Mouse (Mus musculus) brown adipose tissue, adult 24 weeks (tissue): ENCODE measurements around the gene Vps33b. TPM values are rescaled to one million over a fixed set of nuclear protein-coding genes. Genes with fewer than 3 reads are reported as not detected.

Experiments used
- H3K27ac ChIP-seq: fragments of 200-500 bp; replicated peaks from 2 replicates; pipeline ENCODE4 v1.5.1; 2012; ENCODE audit warnings: low read depth, mild to moderate bottlenecking, low read length
- H3K4me1 ChIP-seq: fragments of 200-500 bp; 2 replicates; pipeline ENCODE4 v1.6.1; 2012; ENCODE audit warnings: low read length, mixed read lengths; ENCODE audit not compliant: control insufficient read depth, insufficient read depth, insufficient read length
- H3K4me3 ChIP-seq: fragments of 200-500 bp; 2 replicates; pipeline ENCODE4 v1.5.1; 2012; ENCODE audit warnings: low read depth, mild to moderate bottlenecking, low read length, moderate library complexity; ENCODE audit not compliant: insufficient read depth
- polyA plus RNA-seq: library from polyadenylated mRNA; stranded (reverse); fragments of >200 nt; gene quantifications from 2 replicates; pipeline ENCODE4 v1.2.4, GENCODE M21; 2012; ENCODE audit not compliant: missing spikeins, insufficient read depth, insufficient read length

Gene Vps33b
- polyA plus RNA-seq, 1 experiment = 6.4 TPM

DNA sequence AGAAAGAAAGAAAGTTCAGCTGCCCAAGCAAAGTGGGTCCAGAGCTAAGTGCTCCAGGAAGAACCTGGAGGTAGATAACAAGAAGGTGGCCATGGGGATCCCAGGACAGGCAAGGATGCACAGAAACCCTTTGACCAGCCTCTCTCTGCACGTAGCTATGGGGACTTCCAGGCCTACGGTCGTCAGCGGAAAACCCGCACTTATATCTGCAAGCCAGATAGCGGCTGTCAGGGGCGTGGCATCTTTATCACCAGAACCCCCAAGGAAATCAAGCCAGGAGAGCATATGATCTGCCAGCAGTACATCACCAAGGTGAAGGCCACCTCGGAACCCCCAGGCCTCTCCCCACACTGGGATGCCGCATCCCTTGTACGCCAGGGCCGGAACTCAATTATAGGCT is 16.6 kb upstream of the Vps33b start:
- no peak overlapping the region for H3K27ac ChIP-seq
- no peak overlapping the region for H3K4me3 ChIP-seq
- H3K4me1 ChIP-seq = no peaks in the 10 kb centered on the region

DNA sequence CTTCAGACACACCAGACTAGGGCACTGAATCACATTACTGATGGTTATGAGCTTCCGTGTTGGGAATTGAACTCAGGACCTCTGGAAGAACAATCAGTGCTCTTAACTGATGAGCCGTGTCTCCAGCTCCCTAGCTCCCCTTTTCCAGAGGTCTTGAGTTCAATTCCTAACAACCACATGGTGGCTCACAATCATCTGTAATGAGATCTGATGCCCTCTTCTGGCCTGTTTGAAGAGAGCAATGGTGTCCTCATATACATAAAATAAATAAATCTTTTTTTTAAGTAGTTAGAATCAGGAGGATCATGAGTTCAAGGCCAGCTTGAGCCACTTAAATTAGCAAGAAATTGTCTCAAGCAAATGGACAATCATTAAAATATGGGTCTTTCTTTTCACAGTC is 13.5 kb upstream of the Vps33b start:
- Histone ChIP-seq H3K4me3 (no peak overlapping the region), H3K27ac (no peak overlapping the region), H3K4me1 (0 out of 2 replicates have a peak, but pooled peaks cover 5% of the 10 kb centered on the region)

DNA sequence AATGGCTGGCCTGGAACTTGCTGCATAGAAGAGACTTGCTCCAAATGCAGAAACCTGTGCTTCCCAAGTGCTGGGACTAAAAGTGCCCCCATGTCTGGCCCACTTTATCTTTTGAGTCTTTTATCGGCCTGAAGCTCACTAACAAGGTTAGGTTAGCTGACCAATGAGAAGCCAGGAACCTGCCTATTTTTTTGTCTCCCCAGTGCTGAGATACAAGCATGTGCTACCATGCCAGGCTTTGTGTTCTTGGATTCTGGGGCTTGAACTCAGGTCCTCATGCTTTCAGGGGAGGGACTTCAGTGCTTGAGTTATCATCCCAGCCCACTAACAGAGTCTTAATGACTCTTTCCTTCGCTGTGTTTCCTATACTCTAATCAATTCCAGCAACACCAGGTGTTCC is 11.7 kb upstream of the Vps33b start:
- H3K27ac ChIP-seq = no peak overlapping the region
- 0 out of 2 replicates have a peak, but pooled peaks cover 7% of the 10 kb centered on the region for H3K4me1 ChIP-seq
- H3K4me3 ChIP-seq = no peak overlapping the region

DNA sequence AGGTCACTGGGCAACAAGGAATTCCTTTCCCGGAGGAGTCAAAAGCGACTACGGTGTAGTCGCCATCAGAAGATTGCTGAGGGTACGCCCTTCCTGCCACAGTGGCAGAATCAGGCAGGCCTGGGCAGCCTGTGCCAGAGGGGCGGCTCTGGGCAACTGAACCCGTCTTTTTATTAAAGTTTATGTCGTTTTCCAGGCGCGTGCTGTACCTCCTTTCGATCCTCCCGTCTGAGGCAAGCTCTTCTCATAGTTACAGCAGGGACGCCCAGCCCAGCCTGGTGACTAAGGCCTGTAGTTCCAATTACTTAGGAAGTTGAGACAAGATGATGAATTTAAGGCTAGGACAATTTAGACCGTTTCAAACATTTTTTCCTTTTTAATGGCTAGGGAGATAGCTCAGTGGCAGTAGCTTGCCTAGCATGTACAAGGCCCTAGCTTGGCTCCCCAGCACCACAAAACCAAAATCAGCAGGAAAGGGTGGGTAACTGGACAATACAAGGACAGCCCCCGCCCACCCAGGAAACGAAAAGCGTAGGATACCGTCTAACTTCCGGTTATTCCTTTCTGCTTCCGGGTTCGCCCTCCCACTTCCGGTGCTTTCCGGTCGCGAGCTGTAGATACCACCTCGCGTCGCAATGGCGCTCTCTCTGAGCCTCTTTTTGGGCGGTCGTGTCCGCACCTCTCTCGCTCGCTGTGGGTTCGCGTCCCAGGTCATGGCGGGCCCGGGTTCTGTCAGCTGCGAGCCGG is 8.7 kb upstream of the Vps33b start, which contains the start of gene Ngrn:
Gene Ngrn (plus strand): TSS at position 591 of the 747 bp plus-strand sequence.
- Histone ChIP-seq H3K27ac (peak within 1 kb of the TSS; percentile 61), H3K4me3 (peak within 1 kb of the TSS; percentile 69), H3K4me1 (0 out of 2 replicates have a peak, but pooled peaks cover 7% of the 10 kb centered on the region)

DNA sequence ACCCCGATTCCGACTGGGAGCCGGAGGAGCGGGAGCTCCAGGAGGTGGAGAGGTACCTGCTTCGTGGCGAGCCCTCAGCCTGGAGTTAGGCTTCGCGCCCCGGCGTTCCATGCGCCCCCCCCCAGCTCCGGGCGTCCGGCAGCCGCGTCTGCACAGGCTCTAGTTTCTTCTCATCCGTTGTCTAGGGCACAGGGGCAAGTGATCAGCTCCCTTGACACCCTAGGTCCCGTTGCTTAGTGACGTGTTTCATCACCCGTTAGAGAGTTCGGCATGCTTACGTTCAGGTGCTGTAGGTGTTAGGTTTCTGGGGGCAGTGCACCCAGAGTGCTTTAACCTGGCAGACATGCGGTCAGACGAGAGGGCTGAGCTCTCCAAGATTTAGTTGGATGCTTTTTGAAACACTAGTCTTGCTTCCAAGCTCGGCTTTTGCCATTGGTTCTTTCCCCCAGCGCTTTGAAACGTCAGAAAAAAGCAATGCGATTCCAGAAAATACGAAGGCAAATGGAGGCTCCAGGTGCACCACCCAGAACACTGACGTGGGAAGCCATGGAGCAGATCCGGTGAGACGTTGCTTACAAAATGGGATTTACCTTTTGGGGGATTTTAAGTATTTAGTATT is 8.0 kb upstream of the Vps33b start:
- Histone ChIP-seq H3K4me1 (0 out of 2 replicates have a peak, but pooled peaks cover 7% of the 10 kb centered on the region), H3K4me3 (peak overlapping the region; percentile 69), H3K27ac (peak overlapping the region; percentile 61)

DNA sequence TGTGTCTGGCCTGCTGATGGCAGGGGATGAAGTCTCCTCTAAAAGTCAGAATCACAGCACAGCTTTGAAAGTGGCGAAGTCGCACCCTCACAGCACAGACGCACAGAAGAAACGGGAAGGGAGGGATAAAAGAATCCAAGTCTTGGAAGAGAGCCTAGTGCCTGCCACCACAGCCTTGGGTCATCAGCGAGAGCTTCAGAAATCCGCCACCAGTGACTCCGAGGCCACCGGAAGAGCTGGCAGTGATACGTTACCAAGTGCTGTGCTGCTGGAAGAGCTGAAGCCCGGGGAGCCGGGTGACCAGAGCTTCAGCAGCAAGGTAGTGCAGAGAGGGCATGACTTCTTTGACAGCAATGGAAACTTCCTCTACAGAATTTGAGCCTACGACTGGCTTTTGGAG is 4.8 kb upstream of the Vps33b start:
- H3K27ac ChIP-seq = no peak overlapping the region
- H3K4me1 ChIP-seq = peaks cover 10% of the 10 kb centered on the region; the same call in 1 of the 2 replicates
- no peak overlapping the region for H3K4me3 ChIP-seq

DNA sequence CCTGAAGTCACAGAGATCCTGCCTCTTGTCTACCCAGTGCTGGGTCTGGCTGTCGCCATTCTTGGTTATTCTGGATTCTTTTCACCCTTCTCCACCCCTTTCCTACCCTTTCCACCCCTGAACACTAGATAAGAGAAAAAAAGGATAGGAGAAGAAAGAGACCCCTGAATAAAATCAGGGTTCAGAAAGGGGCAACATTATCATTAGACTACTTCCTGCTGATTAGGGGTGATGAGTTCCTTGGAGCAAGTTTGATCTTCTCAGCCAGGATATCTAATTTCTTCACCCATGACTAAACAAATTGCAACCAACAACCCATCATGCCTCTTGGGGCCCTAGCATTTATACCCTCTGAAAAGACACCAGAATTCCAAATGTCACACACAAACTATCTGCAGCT is 1.7 kb upstream of the Vps33b start:
- Histone ChIP-seq H3K4me3 (no peak overlapping the region), H3K27ac (no peak overlapping the region), H3K4me1 (peaks cover 8% of the 10 kb centered on the region; the same call in 1 of the 2 replicates)

DNA sequence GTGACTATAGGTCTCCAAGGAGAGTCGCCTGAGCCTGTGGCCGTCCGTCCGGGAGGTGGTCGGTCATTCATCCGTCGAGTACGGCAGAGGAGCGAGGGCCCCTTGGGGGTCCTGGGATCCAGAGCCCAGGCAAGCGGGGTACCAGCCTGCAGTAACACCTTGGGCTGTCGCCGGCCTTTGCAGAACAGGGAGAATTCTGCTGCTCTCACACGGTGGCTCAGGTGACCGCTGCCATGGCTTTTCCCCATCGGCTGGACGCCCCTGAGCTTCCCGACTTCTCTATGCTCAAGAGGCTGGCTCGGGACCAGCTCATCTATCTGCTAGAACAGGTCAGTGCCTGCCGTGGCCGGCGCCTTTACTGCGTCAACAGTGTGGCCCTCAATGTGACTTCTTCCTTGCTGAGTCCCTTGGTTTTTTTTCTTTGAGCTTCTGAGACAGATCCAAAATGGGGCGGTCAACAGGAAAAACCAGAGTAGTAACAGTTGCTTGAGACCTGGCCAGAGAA is 354 bp downstream of the Vps33b start:
- Histone ChIP-seq H3K4me3 (peak overlapping the region; percentile 89), H3K27ac (peak overlapping the region; percentile 34; the same call in 1 of the 2 replicates), H3K4me1 (peaks cover 8% of the 10 kb centered on the region; the same call in 1 of the 2 replicates)

DNA sequence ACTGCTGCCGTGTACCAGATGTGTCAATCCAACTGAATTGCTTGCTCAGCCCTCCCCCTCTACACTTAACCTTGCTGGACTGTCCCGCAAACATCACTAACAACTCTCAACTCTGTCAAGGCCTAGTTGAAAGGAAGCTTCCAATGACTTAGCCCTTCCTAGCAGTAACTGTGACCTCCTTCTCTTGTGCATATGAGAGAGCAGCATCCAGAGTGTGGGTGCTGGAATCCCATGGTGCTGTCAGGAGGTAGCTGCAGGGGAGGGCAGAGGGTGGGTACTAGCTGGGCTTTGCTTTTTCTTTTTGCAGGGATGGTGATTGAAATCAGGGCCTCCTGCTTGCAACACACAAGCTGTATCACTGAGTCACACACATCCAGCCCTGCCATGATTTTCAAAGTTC is 4.0 kb downstream of the Vps33b start:
- peaks cover 7% of the 10 kb centered on the region; the same call in 1 of the 2 replicates for H3K4me1 ChIP-seq
- no peak overlapping the region for H3K27ac ChIP-seq
- no peak overlapping the region for H3K4me3 ChIP-seq

DNA sequence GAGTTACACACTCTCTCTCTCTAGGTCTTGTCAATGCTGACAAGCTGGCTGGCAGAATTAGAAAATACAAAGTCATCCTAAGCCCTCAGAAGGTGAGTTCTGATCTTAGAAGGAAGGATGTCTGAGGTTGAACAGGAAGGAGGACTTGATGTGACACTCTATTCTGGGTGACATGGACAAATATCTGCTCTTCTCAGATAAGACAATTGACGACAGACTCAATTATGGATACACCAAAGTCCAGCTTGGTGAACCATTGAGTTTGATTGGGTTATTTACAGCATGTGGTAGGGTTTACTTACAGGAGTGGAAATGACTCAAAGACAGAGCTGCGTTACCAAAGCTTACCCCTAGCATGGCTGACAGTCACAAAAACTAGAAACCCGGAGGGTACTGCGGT is 6.9 kb downstream of the Vps33b start:
- Histone ChIP-seq H3K27ac (no peak overlapping the region), H3K4me1 (no peaks in the 10 kb centered on the region), H3K4me3 (no peak overlapping the region)

DNA sequence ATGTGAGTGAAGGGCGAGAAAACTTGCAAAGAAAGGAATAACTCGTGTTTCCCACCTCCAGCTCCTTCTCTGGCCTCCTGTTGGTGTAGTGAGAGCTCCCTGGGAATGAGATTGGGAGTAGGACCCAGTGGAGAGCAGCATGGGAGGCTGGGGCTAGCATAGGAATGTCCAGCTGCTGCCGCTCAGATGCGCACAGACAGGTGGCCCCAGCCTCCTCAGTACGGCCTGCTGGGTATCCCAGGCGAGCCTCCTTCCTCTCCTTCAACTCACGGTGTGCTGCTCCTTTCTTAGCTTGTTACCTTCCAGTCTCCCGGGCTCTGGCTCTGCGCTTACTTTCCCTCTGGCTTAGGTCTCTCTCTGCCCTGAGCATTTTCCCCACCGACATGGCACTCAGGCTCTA is 10.6 kb downstream of the Vps33b start:
- H3K4me3 ChIP-seq = no peak overlapping the region
- H3K4me1 ChIP-seq = no peaks in the 10 kb centered on the region

DNA sequence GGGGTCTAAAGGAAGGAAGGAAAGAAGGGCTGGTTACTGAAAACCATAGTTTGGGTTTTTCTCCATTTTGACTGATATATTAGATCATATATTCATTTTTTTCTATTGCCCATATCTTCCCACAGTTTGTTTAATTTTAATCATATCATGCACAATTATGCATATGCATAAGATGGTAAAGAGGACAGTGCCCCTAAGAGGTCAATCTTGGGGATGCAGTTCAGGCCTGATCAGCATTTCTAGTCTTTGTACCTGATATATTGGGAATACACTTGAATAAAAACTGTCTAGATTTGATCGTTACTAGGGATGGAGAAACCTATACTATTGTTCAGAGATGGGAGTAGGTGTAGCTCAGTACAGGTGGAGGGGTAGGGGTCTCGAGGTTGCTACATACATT is 11.5 kb downstream of the Vps33b start:
- Histone ChIP-seq H3K27ac (no peak overlapping the region), H3K4me1 (no peaks in the 10 kb centered on the region), H3K4me3 (no peak overlapping the region)

More for the DNA sequence above, 10.6 kb downstream of the Vps33b start:
- no peak overlapping the region for H3K27ac ChIP-seq

DNA sequence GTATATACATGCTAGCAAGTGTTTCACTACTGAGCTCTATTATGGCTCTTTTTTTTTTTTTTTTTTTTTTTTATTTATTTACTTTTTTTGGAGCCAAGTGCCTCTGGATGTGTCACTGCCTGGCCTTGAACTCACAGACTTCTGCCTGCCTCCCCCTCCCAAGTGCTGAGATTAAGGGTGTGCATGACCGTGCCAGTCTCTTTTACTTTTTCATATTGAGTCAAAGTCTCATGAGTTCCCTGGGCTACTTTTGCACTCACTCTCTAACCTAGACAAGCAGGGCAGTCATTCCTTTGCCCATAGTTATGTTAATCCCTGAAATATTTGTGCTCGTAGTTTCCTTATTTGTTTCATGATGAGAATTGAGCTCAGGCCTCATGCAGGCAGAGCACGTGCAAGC is 12.2 kb downstream of the Vps33b start:
- no peaks in the 10 kb centered on the region for H3K4me1 ChIP-seq
- no peak overlapping the region for H3K4me3 ChIP-seq
- H3K27ac ChIP-seq = no peak overlapping the region

DNA sequence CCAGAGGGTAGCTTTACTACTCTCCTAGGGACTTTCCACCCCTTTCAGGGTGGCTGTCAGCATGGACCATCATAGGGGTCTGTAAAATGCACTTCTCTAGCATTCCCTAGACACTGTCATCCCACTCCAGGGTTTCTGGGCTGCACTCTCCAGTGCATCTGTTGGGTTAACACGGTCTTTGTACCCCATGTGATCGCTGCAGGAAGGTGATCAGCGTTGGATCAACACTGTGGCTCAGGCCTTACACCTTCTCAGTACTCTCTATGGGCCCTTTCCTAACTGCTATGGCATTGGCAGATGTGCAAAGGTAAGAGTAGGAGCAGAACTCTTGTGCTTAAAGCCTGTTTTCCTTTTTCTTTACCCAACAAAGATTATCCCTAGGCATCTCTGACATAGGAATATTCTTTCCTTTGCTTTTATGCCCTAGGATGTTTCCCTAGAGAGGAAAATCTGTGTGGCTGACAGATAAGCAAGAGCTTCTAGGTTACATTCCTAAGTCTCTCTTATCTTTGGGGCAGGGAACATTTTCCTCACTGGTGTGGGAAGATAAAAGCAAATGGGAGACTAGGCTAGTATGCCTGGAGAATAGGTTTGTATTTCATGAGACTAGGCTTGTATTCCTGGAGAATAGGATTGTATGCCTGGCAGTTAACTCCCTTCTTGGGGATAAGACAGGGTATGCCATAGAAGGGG is 13.9 kb downstream of the Vps33b start:
- Histone ChIP-seq H3K27ac (no peak overlapping the region), H3K4me3 (no peak overlapping the region), H3K4me1 (no peaks in the 10 kb centered on the region)

DNA sequence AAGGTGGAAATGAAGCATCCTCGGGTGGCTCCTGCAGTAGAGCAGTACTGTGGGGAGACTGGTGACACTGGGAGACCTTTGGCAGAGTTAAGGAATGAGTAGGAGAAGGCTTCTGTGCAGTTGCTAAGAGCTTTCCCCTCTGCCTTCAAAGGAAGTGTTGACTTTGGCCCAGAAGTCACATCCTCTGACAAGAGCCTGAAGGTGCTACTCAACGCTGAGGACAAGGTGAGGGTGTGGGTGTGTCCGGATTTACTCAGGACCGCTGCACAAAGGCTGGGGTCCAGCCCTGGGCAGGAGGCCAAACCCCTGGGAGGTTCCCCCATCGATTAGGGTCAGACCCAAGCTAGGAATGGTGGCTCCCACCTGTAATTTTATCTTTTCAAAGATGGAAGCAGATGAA is 14.9 kb downstream of the Vps33b start:
- H3K4me3 ChIP-seq = no peak overlapping the region
- H3K27ac ChIP-seq = no peak overlapping the region
- no peaks in the 10 kb centered on the region for H3K4me1 ChIP-seq
